Mouse (Mus musculus) megakaryocyte, adult 5-6 weeks (primary cell): ENCODE results near the gene Dtl. TPM values are rescaled to one million over a fixed set of nuclear protein-coding genes. Genes with fewer than 3 reads are reported as not detected.
"Not testable (repeated sequence)": the region's sequence is repeated elsewhere in the genome, so short reads cannot be mapped to it uniquely, and the experiment has no call there.

Experiments
- ATAC-seq: 2 replicates; pipeline ENCODE4 v1.8.0; 2016; ENCODE audit warnings: mild to moderate bottlenecking, inconsistent platforms; ENCODE audit not compliant: poor library complexity, severe bottlenecking
- total RNA-seq, 2 experiments: library from RNA; stranded (forward) in 1 of 2; stranded (reverse) in 1 of 2; fragments of 153-499, 151-499 nt in 1 of 2; fragments of 221-1000, 200-1000 nt in 1 of 2; gene quantifications; 2 replicates each; pipeline versions ENCODE4 v1.2.3 to v1.2.4; 2015 to 2017

The Dtl gene
- total RNA-seq, 2 experiments from 2014 or later: 24.2 to 34.7 TPM

DNA sequence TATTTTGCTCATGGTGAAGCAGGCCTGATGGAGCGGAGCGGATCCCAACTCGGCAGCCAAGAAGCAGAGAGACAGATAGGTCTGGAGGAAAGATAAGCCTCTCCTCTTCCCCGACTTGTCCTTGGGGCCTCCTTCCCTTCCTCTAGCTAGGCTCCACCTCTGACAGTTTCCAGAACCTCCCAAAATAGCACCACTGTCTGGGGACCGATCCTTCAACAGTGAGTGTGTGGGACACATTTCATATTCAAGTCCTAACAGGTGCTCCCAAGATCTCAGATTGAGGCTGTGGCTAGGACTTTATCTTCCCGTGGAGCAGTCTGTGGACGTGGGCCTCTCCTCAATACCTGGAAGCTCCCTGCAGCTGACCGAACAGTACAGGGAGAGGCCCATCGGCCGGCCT is 54.7 kb downstream of the Dtl start:
- no peak for ATAC-seq

DNA sequence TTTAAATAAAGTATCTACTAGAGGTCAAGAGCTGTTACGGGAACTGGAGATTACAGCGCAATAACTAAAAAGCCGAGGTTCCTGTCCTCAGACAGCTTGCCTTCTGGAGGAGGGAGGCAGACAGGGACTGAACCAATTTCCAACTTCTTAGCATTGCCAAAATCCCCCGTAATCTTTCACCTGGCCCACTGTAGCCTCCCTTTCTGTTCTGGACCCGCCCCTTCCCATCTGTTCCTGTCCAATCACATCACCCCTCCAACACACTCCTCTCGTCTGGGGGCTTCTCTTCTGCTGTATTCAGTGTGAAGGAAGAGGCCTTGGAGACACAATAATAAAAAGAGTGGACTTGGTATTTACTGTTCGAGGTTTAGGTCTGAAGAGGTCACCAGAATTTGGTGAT is 55.1 kb downstream of the Dtl start:
- no peak for ATAC-seq

DNA sequence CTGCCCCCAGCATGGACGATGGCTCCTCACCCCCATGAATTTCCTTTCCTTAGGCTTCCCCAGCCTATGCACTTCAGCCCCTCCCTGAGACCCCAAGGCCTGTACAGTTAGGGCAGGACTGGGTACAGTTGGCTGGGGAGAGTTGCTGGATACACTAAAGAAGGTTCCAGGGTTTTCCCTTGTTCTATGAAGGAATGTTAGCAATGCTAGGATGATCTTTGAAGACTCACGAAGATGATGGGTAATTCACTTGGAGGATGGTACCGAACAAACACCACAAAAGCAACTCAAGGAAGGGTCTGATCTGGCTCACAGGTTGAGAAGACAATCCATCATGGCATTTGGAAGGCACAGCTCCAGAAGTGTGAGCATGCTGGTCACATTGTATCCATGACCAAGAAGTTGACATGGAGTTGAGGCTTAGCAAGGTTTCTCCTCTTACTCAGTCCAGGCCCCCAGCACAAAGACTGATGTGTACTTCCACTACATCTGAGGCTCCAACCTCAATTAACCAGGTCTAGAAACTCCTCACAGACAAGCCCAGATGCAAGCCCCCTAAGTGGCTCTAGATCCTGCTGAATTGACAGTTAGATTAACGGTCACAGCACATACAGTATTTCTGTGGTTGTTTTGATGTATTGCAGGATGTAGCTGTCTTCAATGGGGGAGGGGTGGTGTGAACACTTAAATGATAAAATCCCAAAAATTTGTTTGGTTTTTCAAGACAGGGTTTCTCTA is 55.8 kb downstream of the Dtl start:
- no peak for ATAC-seq

DNA sequence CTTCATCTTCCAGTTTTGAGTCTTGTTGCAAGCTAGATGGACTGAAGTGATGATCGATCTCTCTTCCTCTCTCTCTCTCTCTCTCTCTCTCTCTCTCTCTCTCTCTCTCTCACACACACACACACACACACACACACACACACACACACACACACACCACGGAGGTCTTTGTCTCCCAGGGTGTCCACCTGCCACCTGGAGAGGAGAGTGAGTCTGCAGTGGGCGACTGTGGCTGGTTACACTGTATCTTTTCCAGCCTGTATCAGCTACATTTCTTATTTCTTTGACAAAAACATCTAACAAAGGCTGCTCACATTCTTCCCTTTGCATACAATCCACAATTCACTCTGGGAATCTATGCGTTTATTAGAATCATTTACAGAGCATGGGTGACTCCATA is 56.4 kb downstream of the Dtl start:
- no peak for ATAC-seq

DNA sequence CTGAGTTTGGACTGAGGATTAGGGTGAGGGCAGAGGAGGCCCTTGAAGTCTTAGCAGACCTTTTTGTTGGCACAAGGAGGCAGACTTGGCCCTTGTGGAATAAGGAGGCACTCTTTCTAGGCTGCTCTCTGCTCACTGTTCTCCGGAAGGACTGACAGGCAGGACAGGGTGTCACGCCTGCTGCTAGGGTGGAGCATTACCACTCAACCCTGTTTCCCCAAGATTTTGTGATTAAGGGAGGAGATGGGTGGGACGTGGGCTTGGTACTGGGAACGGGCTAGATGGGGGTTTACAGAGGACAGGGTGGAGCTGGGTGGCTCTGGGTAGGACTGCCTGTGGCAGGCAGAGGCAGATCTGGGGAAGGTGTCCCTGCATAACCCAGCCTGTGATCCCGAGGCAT is 57.4 kb downstream of the Dtl start:
- ATAC-seq: no peak

DNA sequence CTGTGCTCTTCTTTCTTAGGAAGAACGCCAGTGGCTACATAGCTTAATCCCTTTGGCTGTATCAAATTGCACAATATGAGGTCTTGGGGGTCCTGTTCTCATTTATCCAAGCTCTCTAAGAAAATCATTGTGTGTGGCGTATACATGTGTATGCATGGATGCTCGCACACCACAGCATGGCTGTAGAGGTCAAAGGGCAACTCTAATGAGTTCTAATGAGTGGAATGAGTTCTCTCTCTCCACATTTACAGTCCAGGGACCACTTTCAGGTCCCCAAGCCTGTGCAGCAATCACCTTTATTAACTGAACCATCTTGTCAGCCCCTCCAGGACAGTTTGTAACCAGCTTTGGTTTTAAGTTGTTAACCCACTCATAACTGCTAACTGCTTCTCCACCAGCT is 58.3 kb downstream of the Dtl start:
- no peak for ATAC-seq

DNA sequence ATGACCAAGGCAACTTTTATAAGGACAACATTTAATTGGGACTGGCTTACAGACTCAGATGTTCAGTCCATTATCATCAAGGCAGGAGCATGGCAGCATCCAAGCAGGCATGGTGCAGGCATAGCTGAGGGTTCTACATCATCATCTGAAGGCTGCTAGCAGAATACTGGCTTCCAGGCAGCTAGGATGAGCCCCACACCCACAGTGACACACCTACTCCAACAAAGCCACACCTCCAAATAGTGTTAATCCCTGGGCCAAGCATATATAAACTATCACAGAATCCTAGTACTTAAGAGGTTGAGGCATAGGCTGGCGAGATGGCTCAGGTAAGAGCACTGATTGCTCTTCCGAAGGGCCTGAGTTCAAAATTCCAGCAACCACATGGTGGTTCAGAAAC is 59.0 kb downstream of the Dtl start:
- not testable (repeated sequence) for ATAC-seq

DNA sequence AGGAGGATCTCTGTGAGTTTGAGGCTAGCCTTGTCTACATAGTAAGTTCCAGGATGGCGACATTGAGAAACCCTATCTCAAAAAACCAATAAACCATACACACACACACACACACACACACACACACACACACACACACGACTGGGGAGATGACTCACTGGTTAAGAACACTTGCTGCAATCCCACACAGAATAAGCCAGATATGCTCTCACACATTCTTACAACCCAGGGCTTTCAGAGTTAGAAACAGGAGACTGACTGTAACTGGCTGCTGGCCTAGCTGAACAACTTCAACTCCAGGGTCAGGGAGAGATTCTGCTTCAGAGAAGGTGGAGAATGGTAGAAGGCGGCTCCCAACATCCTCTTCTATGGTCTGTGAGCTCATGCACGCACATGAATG is 62.1 kb downstream of the Dtl start:
- no peak for ATAC-seq

DNA sequence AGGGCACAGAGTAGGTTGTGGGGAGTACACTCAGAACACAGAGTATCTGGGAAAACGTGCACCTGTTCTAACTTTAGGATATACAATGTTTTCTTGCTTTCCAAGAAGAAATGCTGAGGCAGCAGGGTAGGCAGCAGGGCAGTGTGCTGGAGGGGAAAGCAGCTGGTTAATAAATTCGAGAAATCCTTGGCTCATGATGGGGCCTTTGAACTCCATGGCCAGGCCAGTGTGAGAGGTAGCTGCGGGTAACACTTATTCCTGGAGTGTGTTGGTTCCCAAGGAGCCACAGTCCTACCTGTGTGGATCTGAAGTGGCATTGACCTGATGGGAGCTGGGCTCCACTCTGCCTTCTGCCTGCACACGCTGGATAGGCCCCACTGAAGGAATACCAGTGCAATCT is 63.0 kb downstream of the Dtl start:
- no peak for ATAC-seq

DNA sequence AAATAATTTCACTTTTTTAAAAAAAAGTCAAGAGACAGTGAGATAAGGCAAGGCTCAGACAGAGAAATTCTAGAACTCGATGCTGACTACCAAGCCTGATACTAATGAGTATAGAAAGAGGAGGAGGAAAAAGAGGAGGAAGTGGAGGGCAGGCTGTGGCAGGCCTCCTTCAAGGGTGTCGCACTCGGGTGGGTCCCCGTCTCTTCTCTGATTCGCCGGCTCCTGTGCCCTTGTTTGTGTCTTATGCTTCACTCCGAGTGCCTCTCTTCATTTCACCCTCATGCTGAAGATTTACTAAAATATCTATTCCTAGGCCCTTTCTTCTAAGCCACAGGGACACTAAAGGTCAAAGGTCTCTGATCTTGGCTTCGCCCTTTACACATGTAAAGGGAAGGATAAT is 63.8 kb downstream of the Dtl start:
- no peak for ATAC-seq

DNA sequence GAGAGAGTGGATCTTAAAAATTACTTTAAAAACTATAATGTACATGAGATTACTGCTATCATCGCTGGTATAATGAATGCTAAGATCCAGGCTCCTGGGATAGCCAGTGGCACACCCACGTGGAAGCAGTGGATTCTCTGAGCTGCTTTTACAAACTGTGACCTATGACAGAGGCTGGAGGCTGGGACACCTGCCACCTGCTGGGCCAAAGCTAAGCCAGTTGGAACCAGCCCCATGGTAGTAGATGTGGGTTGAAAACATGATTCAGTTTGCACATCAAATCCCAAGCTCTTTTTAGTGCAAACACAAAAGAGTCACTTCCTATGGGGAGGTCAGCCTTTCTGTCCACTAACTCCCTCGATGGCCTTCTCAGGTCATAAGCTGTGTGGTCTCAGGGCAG is 65.5 kb downstream of the Dtl start:
- no peak for ATAC-seq

DNA sequence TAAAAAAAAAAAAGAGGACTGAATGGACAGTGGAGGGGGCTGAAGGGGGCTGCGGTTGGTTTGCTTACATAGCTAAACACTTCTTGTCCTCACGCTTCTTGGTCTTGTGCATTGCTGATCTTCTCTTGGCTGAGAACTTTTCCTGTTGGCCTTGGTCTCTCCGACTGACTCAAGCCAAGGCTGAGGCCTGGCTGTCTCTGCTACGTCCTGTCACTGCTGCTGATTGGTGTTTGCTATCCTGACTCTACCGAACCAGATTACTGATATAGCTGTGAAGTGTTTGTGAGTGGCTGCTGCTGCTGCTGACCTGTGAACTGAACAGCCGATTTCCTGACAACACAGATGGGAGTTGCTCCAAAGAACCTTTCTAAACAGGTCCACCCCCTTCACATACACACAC is 66.2 kb downstream of the Dtl start:
- ATAC-seq: no peak

DNA sequence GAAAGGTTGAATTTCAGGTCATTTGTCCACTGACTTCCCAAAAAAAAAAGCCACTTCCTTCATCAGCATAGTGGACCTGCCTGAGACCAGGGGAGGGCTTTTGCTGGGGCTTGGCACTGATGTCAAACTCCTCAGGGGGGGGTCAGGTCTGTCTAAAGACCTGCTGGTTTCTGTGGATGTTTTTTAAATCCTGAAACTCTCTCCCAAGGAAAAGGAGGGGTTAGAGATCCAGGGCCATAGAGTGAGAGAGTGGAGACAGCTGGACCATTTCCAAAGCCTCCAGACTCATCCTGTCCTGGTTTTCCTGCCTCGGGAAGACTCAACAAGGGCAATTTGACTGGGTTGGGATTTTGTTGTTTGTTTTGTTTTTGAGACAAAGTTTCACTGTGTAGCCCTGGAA is 68.6 kb downstream of the Dtl start:
- no peak for ATAC-seq

DNA sequence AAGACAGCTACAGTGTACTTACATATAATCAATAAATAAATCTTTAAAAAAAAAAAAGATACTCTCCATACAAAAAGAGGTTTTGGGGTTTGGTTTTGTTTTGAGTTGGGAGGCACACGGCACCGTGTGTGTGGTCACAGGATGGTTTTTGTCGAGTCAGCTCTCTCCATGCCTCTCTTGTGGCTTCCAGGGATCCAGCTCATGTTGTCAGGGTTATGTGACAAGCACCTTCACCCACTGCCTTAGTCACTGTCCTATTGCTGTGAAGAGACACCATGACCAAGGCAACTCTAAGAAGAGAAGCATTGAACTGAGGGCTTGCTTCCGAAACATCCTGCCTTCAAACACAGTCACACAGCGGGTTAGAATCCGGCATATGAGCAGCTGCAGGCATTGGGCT is 75.7 kb downstream of the Dtl start:
- no peak for ATAC-seq

DNA sequence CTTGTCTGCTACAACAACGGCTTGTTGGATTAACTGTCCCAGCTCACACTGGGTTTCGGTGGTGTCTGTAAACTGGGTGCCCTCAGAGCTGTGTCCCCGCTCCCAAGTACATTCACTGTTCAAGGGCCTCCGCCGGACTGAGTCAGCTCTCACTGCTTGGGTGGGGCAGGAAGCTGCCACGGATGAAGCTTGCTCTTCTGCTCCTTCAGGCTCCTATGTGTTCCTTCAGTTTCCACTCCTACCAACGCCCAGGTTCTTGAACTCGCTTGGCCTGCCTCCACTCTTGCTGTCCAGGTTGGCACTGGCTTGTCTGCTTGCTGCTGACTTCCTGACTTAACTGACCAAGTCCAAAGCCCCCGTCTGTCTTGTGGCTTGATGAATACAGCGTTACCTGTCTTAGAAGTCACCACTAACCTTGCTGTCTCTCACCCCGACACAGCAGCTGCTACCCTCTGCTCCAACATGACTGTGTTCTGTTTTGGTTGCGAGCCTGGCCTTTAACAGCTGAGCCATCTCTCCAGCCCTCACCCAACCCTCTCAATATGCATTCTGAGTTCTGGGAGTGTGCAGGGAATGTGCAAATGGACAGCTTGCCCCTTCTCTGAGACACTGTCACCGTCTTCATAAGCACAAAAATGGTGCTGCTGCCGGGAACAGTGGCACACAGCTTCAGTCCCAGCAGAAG is 76.9 kb downstream of the Dtl start:
- ATAC-seq: no peak

DNA sequence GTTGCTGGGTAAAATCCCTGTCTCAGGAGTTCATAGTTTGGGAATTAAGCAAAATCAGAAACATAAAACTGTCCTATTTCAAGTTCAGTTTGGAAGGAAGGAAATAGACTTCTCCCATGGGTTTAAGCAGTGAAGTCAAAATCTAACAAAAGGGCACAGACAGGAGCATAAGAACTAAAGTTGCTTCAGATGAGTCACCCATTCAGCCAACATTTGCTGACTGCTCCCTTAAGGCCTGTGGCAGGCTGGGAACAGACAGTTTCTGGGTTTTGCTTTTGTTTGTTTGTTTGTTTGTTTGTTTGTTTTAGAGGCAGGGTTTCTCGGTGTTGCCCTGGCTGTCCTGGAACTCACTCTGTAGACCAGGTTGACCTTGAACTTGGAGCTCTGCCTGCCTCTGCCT is 78.7 kb downstream of the Dtl start:
- no peak for ATAC-seq

DNA sequence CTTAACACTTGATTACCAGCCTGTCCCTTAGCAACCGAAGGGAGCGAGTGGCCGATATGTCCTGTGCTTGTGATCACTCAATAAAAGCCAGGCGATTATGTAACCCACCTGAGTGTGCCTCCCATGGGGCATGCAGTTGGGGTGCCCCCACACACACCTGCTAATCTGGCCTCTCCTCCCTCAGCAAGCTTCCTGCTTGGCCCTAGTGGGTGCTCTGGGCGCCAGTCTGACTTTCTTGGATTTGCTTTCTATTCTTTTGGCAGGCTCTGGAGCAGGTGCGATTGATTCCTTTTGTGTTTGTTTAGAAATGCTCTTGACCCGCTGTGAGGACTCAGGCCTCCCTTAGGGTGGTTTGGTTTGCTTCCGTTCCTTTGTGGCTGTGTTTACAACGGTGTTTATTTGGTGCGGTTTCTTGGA is 80.3 kb downstream of the Dtl start:
- no peak for ATAC-seq

DNA sequence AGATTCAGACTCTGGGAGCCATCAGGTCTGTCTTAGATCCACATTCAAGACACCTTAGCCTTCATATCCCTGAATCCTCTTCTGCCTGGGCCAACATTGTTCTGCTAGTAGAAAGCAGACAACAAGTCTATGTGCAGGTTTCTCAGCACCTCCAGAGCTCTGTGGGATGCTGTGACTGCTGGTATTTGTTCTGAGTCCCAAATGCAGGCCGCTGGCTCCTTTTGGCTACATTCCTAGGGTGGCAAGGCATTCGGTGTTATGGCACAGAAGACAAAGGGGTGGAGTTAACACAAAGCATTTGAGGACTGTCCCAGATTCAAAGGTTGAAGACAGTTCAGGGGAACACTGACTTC is 81.1 kb downstream of the Dtl start:
- ATAC-seq: no peak

DNA sequence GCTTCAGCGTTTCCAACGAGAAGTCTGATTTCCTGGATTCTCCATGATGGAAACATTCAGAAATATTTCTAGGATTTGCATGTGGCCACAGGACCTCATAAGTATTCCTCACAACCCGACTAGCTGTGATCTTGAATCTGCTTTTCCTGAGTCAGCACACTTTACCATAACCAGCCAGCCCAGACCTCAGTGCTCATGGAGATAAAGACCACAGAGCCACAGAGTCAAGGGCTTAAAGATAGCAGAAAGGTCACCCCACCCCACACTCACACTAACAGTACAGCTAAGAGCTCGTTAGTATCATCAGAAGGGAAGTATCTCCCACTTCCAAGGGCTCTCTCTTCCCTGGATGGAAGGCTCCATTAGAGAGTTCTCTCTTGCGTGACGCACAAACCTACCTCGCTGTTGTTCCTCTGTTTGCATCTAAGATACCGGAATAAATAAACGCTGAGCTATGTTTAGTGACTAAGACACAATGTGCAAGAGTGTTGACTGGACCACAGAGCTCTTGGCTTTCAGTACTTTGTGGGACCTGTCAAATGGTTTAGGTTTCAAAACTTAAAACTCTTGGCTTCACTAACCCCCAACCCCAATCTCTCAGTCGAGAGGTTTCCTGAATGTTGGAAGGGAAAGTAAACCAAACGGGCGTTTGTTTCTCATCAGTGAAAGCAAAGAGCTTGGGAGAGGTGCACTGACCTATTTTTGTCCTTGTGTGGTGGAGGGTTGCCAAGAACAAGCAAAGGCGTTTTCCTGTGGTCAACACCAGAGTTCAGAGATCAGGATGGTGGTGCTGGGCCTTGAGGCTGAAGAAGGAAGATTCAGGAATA is 81.7 kb downstream of the Dtl start:
- no peak for ATAC-seq

DNA sequence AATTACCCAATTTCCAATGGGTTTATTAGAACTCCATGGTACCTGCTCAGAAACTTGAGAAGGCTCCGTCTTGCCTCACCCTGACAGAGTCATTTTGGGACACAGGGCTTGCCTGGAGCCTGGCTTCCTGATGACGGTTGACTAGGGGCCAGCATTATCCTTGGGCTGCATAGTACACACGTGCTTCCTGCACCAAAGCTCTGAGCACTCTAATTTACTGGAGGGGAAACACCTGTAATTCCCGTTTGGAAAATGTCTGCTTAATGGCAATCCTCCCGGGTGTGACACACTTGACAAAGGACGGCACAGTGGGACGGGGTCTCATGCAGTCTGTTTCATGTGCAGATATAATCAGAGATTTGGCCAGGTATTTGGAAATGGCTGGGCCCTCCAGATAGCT is 84.9 kb downstream of the Dtl start:
- no peak for ATAC-seq
